Mouse (Mus musculus) spleen, adult 2 months (tissue): ENCODE results near the gene Dgkz. TPM values are rescaled to one million over a fixed set of nuclear protein-coding genes. Genes with fewer than 3 reads are reported as not detected.

Experiments
- DNase-seq, 2 experiments: peaks; one replicate each; pipeline versions ENCODE4 v3.0.0 to v3.0.0-alpha.2; 2012 to 2021; ENCODE audit warnings: low spot score in 2 of 2, low read depth in 1 of 2
- H3K27ac ChIP-seq: fragments of 200-500 bp; 2 replicates; pipeline ENCODE4 v1.5.1; 2012; ENCODE audit warnings: low read length, inconsistent platforms; ENCODE audit not compliant: insufficient read depth
- H3K27me3 ChIP-seq: fragments of 200-500 bp; 2 replicates; pipeline ENCODE4 v1.6.1; 2012; ENCODE audit warnings: mild to moderate bottlenecking, moderate library complexity, low read length, inconsistent platforms; ENCODE audit not compliant: control insufficient read depth, insufficient read depth
- H3K36me3 ChIP-seq: fragments of 200-500 bp; 2 replicates; pipeline ENCODE4 v1.6.1; 2012; ENCODE audit warnings: mild to moderate bottlenecking, low read length, inconsistent platforms; ENCODE audit not compliant: control insufficient read depth, insufficient read depth
- H3K4me1 ChIP-seq: fragments of 200-500 bp; 2 replicates; pipeline ENCODE4 v1.6.1; 2011; ENCODE audit warnings: inconsistent platforms; ENCODE audit not compliant: control insufficient read depth, insufficient read depth, insufficient read length
- H3K4me3 ChIP-seq: fragments of 200-500 bp; 2 replicates; pipeline ENCODE4 v1.5.1; 2011; ENCODE audit warnings: mild to moderate bottlenecking, inconsistent platforms; ENCODE audit not compliant: insufficient read depth, insufficient read length; ENCODE audit errors: extremely low read depth
- CTCF ChIP-seq: fragments of 200-500 bp; IDR thresholded peaks from 2 replicates; pipeline ENCODE4 v1.5.1; 2011; ENCODE audit warnings: mild to moderate bottlenecking, inconsistent platforms; ENCODE audit not compliant: insufficient read depth, insufficient read length, insufficient replicate concordance; ENCODE audit errors: extremely low read depth
- POLR2A ChIP-seq: fragments of 200-500 bp; IDR thresholded peaks from 2 replicates; pipeline ENCODE4 v1.6.1; 2011; ENCODE audit warnings: low read depth, low read length, inconsistent platforms
- WGBS: fragments of 180-500 bp; shearing (Covaris S2); methylation state at CpG from one replicate; pipeline ENCODE4 v1.1.7; 2018; 5-methylcytosine and 5-hydroxymethylcytosine counted together
- polyA plus RNA-seq: library from polyadenylated mRNA; depleted of rRNA; stranded (reverse); fragments of >200 nt; gene quantifications from 2 replicates; pipeline ENCODE4 v1.2.3, GENCODE M21; 2012

Gene Dgkz
- polyA plus RNA-seq, 1 experiment = 279 TPM

DNA sequence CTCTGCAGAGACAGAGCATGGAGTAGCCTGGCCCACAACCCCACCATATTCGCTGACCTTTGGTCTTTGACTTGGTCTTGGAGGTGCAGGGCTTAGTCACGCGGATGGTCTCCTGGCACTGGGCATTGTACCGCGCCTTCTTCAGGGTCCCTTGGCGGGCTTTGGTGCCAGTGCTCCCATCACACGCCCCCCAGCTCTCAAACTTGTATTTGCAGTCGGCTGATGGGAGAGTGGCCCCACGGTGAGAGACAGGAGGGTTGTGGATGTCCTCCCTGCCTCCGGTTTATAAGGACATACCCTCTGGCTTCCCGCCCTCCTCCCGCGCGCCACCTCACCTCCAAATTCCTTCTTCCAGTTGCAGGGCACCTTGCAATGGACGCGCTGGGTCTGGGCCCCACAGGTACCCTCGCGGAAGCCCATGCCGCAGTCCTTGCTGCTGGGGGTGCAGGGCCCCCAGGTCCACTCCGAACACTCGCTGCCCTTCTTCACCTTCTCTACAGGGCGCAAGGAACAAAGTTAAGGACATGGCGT lies 44.8 kb downstream of the Dgkz start:
- Histone ChIP-seq H3K4me3 (no peak overlapping the region), H3K36me3 (peaks cover 24% of the 10 kb centered on the region), H3K27me3 (peaks cover 4% of the 10 kb centered on the region; the same call in 1 of the 2 replicates), H3K4me1 (peaks cover 10% of the 10 kb centered on the region), H3K27ac (no peak overlapping the region)
- TF ChIP-seq POLR2A (no peak), CTCF (no peak)
- WGBS = 43% methylated on average over 23 of the region's 23 CpGs
- no peak for DNase-seq

DNA sequence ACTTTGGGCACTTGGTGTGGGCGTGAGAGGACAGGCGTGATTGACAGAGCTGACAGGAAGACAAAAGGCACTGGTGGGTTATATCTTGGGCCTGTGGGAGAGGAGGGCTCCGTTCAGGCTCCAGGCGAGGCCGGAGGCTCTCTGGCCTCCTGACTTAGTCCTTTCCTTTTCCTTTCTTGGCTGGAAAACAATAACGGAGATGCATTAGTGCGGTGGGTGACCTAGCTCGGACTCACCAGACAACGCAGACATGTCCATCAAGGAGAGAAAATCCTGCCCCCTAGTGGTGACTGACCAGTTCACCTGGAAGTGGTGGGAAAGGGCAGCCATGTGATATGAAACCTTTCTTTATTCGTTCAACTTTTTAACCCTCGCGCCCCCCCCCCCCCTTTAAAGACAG lies 45.7 kb downstream of the Dgkz start:
- DNase-seq = no peak
- H3K27ac ChIP-seq = no peak overlapping the region
- peaks cover 17% of the 10 kb centered on the region for H3K36me3 ChIP-seq
- 36% methylated on average over 12 of the region's 12 CpGs for WGBS
- H3K4me3 ChIP-seq = no peak overlapping the region
- peaks cover 4% of the 10 kb centered on the region; the same call in 1 of the 2 replicates for H3K27me3 ChIP-seq
- TF ChIP-seq CTCF = peak; percentile 26; the same call in 1 of the 2 replicates
- no peak for TF ChIP-seq POLR2A
- peaks cover 10% of the 10 kb centered on the region for H3K4me1 ChIP-seq

DNA sequence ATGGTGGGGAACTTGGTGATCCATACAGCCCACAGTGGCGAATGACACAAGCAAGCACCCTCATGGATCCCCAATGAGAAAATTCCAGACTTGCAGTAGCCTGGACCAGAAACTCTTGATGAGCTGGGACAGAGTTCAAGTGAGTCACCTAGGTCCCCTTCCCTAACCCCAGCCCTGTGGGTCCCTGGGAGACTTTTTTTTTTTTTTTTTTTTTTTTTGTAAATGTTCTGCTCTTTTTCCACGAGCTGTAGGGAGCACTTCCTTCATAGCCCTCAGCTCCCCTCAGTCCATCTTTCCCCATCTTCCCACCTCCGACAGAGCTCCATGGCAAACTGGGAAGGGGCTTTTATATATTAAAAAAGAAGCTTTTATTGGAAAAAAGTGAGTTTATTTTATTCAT lies 46.2 kb downstream of the Dgkz start:
- peaks cover 4% of the 10 kb centered on the region; the same call in 1 of the 2 replicates for H3K27me3 ChIP-seq
- H3K4me1 ChIP-seq = peaks cover 10% of the 10 kb centered on the region
- H3K27ac ChIP-seq = no peak overlapping the region
- TF ChIP-seq POLR2A (no peak), CTCF (no peak)
- H3K36me3 ChIP-seq = peaks cover 13% of the 10 kb centered on the region
- no peak overlapping the region for H3K4me3 ChIP-seq
- no peak for DNase-seq
- 66% methylated on average over 3 of the region's 3 CpGs for WGBS

DNA sequence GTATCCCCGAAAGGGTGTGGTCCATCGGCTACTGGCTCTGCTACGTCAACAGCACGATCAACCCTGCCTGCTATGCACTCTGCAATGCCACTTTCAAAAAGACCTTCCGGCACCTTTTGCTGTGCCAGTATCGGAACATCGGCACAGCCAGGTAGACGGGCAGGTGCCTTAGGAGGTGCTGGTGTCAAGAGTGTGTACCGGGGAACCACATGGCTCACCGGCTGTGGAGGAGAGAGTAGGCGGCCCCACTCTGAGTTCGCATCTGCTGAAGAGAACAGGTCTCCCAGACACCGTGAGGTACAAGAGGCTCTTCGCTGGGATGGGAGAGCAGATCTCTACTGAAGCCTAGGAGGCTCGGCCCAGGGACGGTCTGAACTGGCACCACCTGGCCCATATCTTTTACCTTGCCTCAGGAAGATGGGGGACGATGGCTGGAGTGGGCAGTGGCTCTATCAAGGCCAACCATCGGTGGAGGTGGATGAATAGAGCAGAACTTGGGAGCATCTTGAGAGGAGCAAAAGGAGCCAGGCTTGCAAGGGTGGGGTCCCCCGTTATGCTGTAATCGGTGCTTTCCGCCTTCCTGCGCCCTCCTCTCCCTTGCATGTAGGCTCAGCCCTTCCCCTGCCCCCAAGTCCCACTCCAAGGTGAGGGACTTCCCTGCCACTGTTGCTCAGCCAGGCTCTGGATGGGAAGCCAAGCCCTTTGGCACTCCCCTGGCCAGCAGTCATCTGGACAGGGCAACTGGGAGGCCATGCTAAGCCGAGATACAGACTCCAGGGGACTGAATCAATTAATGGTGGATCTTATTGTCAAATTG lies 46.9 kb downstream of the Dgkz start:
- Histone ChIP-seq H3K4me3 (no peak overlapping the region), H3K27ac (no peak overlapping the region), H3K36me3 (peaks cover 10% of the 10 kb centered on the region), H3K27me3 (peaks cover 4% of the 10 kb centered on the region; the same call in 1 of the 2 replicates), H3K4me1 (peaks cover 12% of the 10 kb centered on the region)
- 84% methylated on average over 23 of the region's 23 CpGs for WGBS
- DNase-seq = no peak
- no peak for TF ChIP-seq POLR2A
- no peak for TF ChIP-seq CTCF

DNA sequence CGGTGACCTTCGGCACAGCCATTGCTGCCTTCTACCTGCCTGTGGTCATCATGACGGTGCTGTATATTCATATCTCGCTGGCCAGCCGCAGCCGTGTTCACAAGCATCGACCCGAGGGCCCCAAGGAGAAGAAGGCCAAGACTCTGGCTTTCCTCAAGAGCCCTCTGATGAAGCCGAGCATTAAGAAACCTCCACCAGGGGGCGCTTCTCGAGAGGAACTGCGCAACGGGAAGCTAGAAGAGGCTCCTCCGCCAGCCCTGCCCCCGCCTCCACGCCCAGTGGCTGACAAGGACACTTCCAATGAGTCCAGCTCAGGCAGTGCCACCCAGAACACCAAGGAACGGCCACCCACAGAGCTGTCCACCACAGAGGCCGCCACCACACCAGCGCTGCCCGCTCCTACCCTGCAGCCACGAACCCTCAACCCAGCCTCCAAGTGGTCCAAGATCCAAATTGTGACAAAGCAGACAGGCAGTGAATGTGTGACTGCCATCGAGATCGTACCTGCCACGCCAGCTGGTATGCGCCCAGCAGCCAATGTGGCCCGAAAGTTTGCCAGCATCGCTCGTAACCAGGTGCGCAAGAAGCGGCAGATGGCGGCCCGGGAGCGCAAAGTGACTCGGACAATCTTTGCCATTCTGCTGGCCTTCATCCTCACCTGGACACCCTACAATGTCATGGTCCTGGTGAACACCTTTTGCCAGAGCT lies 47.7 kb downstream of the Dgkz start:
- Histone ChIP-seq H3K4me3 (no peak overlapping the region), H3K27ac (no peak overlapping the region), H3K27me3 (peaks cover 9% of the 10 kb centered on the region; the same call in 1 of the 2 replicates), H3K36me3 (peaks cover 3% of the 10 kb centered on the region), H3K4me1 (peaks cover 18% of the 10 kb centered on the region)
- peak; percentile 40 to 70 for DNase-seq
- WGBS = 47% methylated on average over 34 of the region's 34 CpGs
- peak; percentile 66 for TF ChIP-seq CTCF
- TF ChIP-seq POLR2A = no peak

DNA sequence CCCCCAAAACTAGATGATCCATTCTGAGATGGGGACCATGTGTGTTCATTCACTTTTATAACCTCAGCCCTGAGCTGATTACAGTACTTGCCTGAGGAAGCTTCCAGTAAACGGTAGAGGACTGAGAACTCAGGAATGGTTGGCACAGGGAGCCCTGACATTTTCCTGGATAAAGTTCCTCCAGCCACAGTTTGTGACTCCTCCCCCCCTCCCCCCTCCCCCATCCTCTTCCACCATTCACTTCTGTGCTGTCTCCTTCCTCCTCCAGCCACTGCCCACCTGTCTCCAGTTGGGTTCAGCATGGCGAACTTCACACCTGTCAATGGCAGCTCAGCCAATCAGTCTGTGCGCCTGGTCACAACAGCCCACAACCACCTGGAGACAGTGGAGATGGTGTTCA lies 48.7 kb downstream of the Dgkz start, which contains the start of gene Chrm4:
TSS of gene Chrm4 (plus strand) at position 301 of the 400 bp plus-strand sequence.
- WGBS = 78% methylated on average over 3 of the region's 3 CpGs
- TF ChIP-seq CTCF (no peak), POLR2A (no peak)
- H3K36me3 ChIP-seq = no peaks in the 10 kb centered on the region
- peaks cover 19% of the 10 kb centered on the region; the same call in 1 of the 2 replicates for H3K4me1 ChIP-seq
- H3K27ac ChIP-seq = no peak within 1 kb of the TSS
- H3K4me3 ChIP-seq = no peak within 1 kb of the TSS
- no peak for DNase-seq
- H3K27me3 ChIP-seq = peaks cover 17% of the 10 kb centered on the region

DNA sequence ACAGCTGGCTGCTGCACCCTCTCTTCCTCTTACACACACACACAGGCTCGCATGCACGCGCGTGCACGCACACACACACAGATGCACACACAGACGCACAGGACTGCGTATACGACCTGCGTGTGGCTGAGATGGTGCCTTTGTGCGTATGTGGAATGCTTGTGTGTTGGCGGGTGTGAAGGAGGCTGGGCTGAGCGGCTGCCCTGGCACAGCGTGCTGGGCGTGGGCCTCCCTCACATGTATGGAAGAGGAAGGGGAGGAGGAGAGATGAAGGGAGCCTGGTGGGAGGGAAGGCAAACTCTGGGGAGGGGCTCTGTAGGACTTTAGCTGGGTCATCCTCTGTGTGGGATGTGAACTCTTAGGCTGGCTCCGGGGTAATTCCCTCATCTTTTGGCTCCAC lies 50.2 kb downstream of the Dgkz start:
- 65% methylated on average over 15 of the region's 15 CpGs for WGBS
- H3K4me3 ChIP-seq = no peak overlapping the region
- peaks cover 23% of the 10 kb centered on the region; the same call in 1 of the 2 replicates for H3K4me1 ChIP-seq
- no peak overlapping the region for H3K27ac ChIP-seq
- TF ChIP-seq CTCF (no peak), POLR2A (no peak)
- no peak for DNase-seq
- H3K27me3 ChIP-seq = peaks cover 16% of the 10 kb centered on the region
- H3K36me3 ChIP-seq = no peaks in the 10 kb centered on the region
